Mouse (Mus musculus): ENCODE results near the gene 1110025L11Rik.
"Not testable (repeated sequence)": the region's sequence is repeated elsewhere in the genome, so short reads cannot be mapped to it uniquely, and the experiment has no call there.

1110025L11Rik gene

GRCm38 (mm10) chr16:89063902-89064301 is at the start of gene 1110025L11Rik:
TSS of gene 1110025L11Rik (minus strand) at chr16:89064002.
- DNase-seq, result not testable (repeated sequence)

GRCm38 (mm10) chr16:89071041-89071440 is 7.2 kb upstream of the 1110025L11Rik start:
- DNase-seq, result not testable (repeated sequence)

GRCm38 (mm10) chr16:89047783-89048182 is 16.0 kb downstream of the 1110025L11Rik start, which contains the start of gene Krtap6-5:
TSS of gene Krtap6-5 (minus strand) at chr16:89047883.
- no peak for DNase-seq

GRCm38 (mm10) chr16:89041372-89041771 is 22.4 kb downstream of the 1110025L11Rik start, which contains the start of gene Gm10228:
TSS of gene Gm10228 (minus strand) at chr16:89041472.
- not testable (repeated sequence) for DNase-seq

GRCm38 (mm10) chr16:89031399-89031798 is 32.4 kb downstream of the 1110025L11Rik start, which contains the start of gene Krtap6-1:
TSS of gene Krtap6-1 (plus strand) at chr16:89031699.
- not testable (repeated sequence) for DNase-seq

- DNase-seq, result not testable (repeated sequence)
These were observed 48.8 kb downstream of the 1110025L11Rik start, which contains the start of gene Gm10229 for GRCm38 (mm10) chr16:89014984-89015383. TSS of gene Gm10229 (plus strand) at chr16:89015284.

- DNase-seq, result no peak
These were observed 49.8 kb downstream of the 1110025L11Rik start for GRCm38 (mm10) chr16:89013973-89014372.

Measured in cerebellum, postnatal 25 days (tissue).